Mouse (Mus musculus): ENCODE results near the gene Lcn5. TPM values are rescaled to one million over a fixed set of nuclear protein-coding genes. Genes with fewer than 3 reads are reported as not detected.

The Lcn5 gene
- polyA plus RNA-seq, 1 experiment from 2014 or later: not detected

DNA sequence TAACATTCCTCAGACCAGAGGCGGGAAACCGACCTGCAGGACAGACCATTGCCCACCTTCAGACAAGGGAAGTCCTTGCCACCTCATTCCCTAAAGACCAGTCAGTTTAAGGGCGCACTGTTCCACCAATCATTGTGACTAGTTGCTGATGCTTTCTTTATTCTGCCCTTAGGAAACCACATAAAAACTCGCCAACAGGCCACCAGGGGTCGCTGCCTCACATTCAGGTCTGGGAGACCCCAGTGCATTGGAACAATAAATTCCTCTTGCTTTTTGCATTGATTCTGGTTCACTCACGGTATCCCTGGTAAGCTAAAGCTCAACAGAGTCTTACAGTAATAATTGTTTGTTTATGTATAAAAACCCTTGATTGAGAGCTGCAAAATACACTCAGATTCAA, 17.9 kb upstream of the Lcn5 start:
- H3K36me3 ChIP-seq: no peaks in the 10 kb centered on the region
- H3K4me2 ChIP-seq: no peak overlapping the region
- H3K9ac ChIP-seq: no peak overlapping the region
- H3K9me3 ChIP-seq: no peaks in the 10 kb centered on the region
- no peak overlapping the region for H3K4me3 ChIP-seq (replicated peaks)
- WGBS: 13% methylated on average over 6 of the region's 6 CpGs
- ATAC-seq (ENCODE audit: insufficient read depth, low FRiP score, low read depth): no peak
- H3K4me1 ChIP-seq: no peaks in the 10 kb centered on the region
- no peaks in the 10 kb centered on the region for H3K27me3 ChIP-seq (replicated peaks)
- no peak overlapping the region for H3K27ac ChIP-seq

DNA sequence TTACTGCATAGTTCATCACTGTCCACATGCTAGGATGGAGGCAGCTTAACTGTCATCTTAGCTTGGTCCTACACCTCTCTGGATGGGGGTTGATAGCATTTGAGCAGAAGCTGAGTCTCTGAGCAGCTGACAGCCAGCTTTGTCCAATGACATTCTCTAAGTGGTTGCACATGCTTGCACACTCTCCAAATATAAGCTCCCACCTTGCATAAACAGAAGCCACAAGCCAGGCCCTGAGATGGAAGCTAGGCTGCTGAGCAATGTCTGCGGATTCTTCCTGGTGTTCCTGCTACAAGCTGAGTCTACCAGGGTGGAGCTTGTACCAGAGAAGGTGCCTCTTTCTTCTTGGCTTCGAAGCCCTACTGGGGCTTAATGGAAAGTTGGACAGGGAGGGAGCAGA, 4.8 kb upstream of the Lcn5 start, which contains the start of gene Lcn8:
Gene Lcn8 (plus strand): TSS at position 219 of the 400 bp plus-strand sequence.
- Histone ChIP-seq H3K4me1 (no peaks in the 10 kb centered on the region), H3K27ac (no peak within 1 kb of the TSS), H3K9me3 (no peaks in the 10 kb centered on the region), H3K9ac (no peak within 1 kb of the TSS), H3K27me3 (replicated peaks) (no peaks in the 10 kb centered on the region), H3K36me3 (no peaks in the 10 kb centered on the region), H3K4me2 (no peak within 1 kb of the TSS), H3K4me3 (replicated peaks) (no peak within 1 kb of the TSS)
- WGBS: 60% methylated on average over 2 of the region's 2 CpGs
- no peak for ATAC-seq (ENCODE audit: insufficient read depth, low FRiP score, low read depth)

DNA sequence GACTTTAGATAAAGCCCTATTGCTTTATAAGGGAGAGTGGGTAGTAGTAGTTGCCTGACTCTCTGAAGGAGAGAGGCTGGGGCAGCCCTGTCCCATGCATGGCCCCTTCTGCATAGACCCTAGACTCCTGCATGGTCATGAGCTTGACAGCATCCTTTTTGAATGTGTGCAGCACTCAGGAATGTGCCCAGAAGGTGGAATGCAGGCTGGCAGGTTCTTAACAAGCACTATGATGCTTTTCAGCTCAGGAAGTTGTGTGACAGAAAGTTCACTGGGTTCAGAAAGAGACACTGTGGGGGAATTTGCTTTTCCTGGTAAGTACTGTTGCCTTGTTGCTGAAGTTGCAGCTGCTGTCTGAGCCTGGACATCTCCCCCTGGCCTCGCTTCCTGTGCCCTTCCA, 3.2 kb upstream of the Lcn5 start:
- 32% methylated on average over 1 of the region's 1 CpGs for WGBS
- Histone ChIP-seq H3K27me3 (replicated peaks) (no peaks in the 10 kb centered on the region), H3K4me2 (no peak overlapping the region), H3K27ac (no peak overlapping the region), H3K4me1 (no peaks in the 10 kb centered on the region), H3K4me3 (replicated peaks) (no peak overlapping the region), H3K9me3 (no peaks in the 10 kb centered on the region), H3K36me3 (no peaks in the 10 kb centered on the region), H3K9ac (no peak overlapping the region)
- ATAC-seq (ENCODE audit: insufficient read depth, low FRiP score, low read depth): no peak

DNA sequence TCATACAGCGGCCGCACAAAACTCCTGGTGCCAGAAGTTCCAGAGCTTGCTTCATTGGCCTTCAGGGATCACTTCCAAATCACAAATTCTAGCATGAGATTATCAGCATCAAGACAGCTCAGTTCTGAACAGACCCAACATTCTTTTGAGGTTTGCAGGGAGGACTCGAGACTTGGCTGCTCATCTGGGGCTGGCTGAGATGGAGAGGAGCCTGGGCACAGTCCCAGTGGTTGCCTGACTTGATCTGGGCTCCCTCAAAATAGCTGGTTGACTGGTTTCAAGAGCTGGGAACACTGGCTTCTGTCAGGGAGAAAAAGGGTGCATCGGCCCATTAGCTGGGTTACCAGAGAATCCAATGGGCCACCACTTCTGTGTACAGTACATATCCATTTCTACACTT, 1.1 kb upstream of the Lcn5 start:
- no peaks in the 10 kb centered on the region for H3K27me3 ChIP-seq (replicated peaks)
- no peak overlapping the region for H3K4me2 ChIP-seq
- no peaks in the 10 kb centered on the region for H3K9me3 ChIP-seq
- H3K9ac ChIP-seq: no peak overlapping the region
- no peak for ATAC-seq (ENCODE audit: insufficient read depth, low FRiP score, low read depth)
- 85% methylated on average over 4 of the region's 4 CpGs for WGBS
- no peaks in the 10 kb centered on the region for H3K4me1 ChIP-seq
- H3K27ac ChIP-seq: no peak overlapping the region
- no peaks in the 10 kb centered on the region for H3K36me3 ChIP-seq
- H3K4me3 ChIP-seq (replicated peaks): no peak overlapping the region

DNA sequence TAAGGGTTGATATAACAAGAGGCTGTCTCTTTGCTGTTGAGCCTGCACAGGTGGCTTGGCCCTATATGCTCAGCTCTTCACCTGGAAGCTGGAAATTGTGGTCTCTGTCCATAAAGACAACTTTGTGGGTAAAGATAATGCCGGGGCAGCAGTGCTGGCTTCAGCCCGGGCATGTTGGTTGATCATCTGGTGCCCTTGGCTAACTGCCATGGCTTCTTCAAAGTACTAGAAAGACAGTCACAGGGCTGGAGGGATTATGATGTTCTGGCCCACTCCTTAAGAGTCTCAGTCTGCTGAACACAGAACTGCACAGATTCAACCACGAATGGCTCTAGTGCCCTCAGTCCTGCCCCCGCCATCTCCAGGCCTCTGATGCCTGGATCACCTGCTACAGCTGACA, 506 bp upstream of the Lcn5 start:
- H3K4me1 ChIP-seq: no peaks in the 10 kb centered on the region
- no peaks in the 10 kb centered on the region for H3K36me3 ChIP-seq
- 85% methylated on average over 4 of the region's 4 CpGs for WGBS
- no peaks in the 10 kb centered on the region for H3K27me3 ChIP-seq (replicated peaks)
- no peak overlapping the region for H3K4me2 ChIP-seq
- no peak overlapping the region for H3K27ac ChIP-seq
- H3K9ac ChIP-seq: no peak overlapping the region
- no peak for ATAC-seq (ENCODE audit: insufficient read depth, low FRiP score, low read depth)
- no peaks in the 10 kb centered on the region for H3K9me3 ChIP-seq
- no peak overlapping the region for H3K4me3 ChIP-seq (replicated peaks)

DNA sequence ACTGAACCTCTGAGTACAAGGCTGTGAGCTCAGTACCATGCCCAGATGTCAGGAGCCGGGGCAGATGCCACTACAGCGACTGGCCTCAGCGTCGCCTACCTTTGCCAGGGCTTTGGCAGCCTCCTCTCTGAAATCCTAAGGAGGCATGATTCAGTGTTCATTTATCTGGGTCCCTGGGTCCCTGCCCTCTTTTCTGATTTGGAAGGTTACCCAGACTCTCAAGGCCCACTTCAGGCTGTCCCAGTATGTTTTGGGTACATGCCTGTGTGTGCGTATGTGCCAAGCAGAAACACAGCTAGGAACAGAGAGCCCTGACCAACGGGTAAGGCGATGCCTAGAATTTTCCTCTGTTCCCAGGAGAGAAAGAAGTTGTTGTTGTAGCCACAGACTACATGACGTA, 2.5 kb downstream of the Lcn5 start:
- no peaks in the 10 kb centered on the region for H3K36me3 ChIP-seq
- H3K4me1 ChIP-seq: no peaks in the 10 kb centered on the region
- H3K4me3 ChIP-seq (replicated peaks): no peak overlapping the region
- H3K27me3 ChIP-seq (replicated peaks): no peaks in the 10 kb centered on the region
- no peak overlapping the region for H3K9ac ChIP-seq
- no peak for ATAC-seq (ENCODE audit: insufficient read depth, low FRiP score, low read depth)
- H3K27ac ChIP-seq: no peak overlapping the region
- WGBS: 86% methylated on average over 8 of the region's 8 CpGs
- no peak overlapping the region for H3K4me2 ChIP-seq
- no peaks in the 10 kb centered on the region for H3K9me3 ChIP-seq

DNA sequence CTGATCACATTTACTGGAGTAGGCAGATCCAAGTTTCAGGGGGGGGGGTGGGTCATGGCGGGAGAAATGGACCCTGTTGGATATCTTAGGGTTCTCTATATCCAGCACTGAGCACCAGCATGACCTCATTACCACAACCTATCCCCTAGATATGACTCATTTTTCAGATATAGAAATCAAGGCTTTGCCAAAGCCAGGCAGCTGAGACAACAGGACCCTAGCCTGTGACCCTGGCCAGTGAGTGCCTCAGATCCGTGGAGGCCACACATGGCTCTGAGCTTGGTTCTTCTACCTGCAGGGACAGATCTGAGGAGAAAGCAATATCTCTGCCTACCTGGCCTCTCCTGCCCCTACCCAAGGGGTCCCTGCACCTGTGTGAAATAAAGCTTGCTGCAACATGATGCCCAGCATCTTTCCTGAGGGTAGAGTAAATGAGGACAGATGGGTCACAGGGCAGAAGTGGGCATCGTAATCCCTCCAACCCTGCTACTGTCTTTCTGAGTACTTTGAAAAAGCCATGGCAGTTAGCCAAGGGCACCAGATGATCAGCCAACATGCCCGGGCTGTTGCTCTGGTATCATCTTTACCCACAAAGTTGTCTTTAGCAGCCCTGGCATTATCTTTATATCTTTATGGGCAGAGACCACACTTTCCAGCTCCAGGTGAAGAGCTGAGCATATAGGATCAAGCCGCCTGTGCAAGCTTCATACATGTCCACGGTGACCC, 3.7 kb downstream of the Lcn5 start:
- WGBS: 79% methylated on average over 6 of the region's 6 CpGs
- Histone ChIP-seq H3K9me3 (no peaks in the 10 kb centered on the region), H3K4me3 (replicated peaks) (no peak overlapping the region), H3K4me1 (no peaks in the 10 kb centered on the region), H3K27me3 (replicated peaks) (no peaks in the 10 kb centered on the region), H3K4me2 (no peak overlapping the region), H3K27ac (no peak overlapping the region), H3K9ac (no peak overlapping the region), H3K36me3 (no peaks in the 10 kb centered on the region)
- no peak for ATAC-seq (ENCODE audit: insufficient read depth, low FRiP score, low read depth)

DNA sequence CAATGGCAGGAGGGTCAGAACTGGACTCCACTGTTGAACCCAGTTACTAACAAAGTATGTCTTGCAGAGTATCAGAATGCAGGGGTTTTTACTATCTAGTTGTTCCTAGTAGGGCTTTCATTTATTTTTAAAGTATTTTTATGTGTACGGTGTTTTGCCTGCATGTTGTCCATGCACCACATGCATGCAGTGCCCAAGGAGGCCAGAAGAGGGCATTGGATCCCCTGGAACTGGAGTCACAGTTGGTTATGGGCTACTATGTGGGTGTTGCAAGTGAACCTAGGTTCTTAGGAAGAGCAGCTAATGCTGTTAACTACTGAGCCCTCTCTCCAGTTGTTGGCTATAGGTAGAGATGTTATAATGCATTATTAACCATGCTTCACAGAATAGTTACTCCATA, 5.8 kb downstream of the Lcn5 start:
- Histone ChIP-seq H3K27me3 (replicated peaks) (no peaks in the 10 kb centered on the region), H3K4me2 (no peak overlapping the region), H3K9ac (no peak overlapping the region), H3K36me3 (no peaks in the 10 kb centered on the region), H3K4me3 (replicated peaks) (no peak overlapping the region), H3K9me3 (no peaks in the 10 kb centered on the region), H3K4me1 (no peaks in the 10 kb centered on the region), H3K27ac (no peak overlapping the region)
- no peak for ATAC-seq (ENCODE audit: insufficient read depth, low FRiP score, low read depth)
- WGBS: 71% methylated on average over 1 of the region's 1 CpGs

DNA sequence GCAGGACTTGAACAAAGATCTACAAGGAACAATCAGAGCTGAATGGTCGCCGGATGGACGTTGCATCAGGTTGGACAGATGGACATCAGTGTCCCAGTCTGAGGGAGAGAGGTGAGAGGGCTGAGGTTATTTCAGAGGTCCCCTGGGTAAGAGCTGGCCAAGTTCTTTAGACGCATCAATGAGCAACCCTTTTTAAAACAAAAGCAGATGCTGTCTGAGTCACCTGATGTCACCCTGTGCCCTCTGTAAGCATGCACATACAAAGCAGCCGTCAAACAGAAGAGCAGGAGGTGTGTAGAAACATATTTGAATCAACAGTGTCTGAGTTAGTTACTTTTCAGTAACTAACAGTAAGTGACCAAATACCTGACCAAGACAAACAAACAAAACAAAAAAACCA, 6.4 kb downstream of the Lcn5 start:
- Histone ChIP-seq H3K4me3 (replicated peaks) (no peak overlapping the region), H3K27me3 (replicated peaks) (no peaks in the 10 kb centered on the region), H3K36me3 (no peaks in the 10 kb centered on the region), H3K4me2 (no peak overlapping the region), H3K9me3 (no peaks in the 10 kb centered on the region), H3K27ac (no peak overlapping the region), H3K9ac (no peak overlapping the region), H3K4me1 (no peaks in the 10 kb centered on the region)
- WGBS: 82% methylated on average over 5 of the region's 5 CpGs
- no peak for ATAC-seq (ENCODE audit: insufficient read depth, low FRiP score, low read depth)

DNA sequence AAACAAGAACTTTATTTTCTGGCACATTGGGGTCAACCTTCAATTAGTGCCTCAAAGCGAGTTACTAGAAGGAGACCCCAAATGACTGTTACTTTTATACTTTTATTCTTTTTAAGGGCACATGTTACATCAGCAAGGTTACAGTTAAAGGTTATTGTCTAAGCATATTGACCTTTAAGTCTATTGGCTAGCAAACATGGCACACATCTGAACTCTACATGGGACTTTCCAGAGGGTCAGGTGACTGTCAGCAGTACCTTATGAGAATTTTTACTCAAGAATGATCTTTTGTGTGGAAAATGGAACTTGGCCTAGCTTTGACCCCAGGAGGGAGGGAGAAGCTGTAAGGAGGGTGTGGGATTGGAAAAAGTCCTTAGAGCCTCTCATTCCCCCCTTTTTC, 8.8 kb downstream of the Lcn5 start:
- Histone ChIP-seq H3K9me3 (no peaks in the 10 kb centered on the region), H3K27me3 (replicated peaks) (no peaks in the 10 kb centered on the region), H3K4me3 (replicated peaks) (no peak overlapping the region), H3K4me1 (no peaks in the 10 kb centered on the region), H3K9ac (no peak overlapping the region), H3K4me2 (no peak overlapping the region), H3K27ac (no peak overlapping the region), H3K36me3 (no peaks in the 10 kb centered on the region)
- no peak for ATAC-seq (ENCODE audit: insufficient read depth, low FRiP score, low read depth)
- WGBS: 65% methylated on average over 1 of the region's 1 CpGs

DNA sequence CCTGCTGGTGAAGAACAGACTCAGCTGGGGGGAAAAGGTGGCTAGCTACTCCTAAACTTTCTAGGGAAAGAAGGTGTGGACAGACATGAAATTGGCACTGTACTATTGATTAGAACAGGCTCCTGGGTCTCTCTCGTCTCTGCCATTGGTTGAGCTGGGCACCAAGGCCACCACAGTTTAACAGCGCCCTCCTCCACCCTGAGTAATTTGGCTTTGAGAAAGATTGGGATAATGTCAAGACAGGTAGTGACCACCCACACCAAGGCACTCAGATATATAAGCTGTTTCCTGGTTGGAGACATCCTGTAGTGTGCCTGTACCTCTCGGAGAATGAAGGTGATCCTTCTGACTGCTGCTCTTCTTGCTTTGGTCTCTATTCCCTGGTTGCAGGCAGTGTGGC, 18.7 kb downstream of the Lcn5 start, which contains the start of gene Lcn6:
Gene Lcn6 (plus strand): TSS at position 301 of the 400 bp plus-strand sequence.
- Histone ChIP-seq H3K4me2 (no peak within 1 kb of the TSS), H3K36me3 (no peaks in the 10 kb centered on the region), H3K27ac (no peak within 1 kb of the TSS), H3K27me3 (replicated peaks) (no peaks in the 10 kb centered on the region), H3K9me3 (no peaks in the 10 kb centered on the region), H3K9ac (no peak within 1 kb of the TSS), H3K4me1 (no peaks in the 10 kb centered on the region), H3K4me3 (replicated peaks) (no peak within 1 kb of the TSS)
- ATAC-seq (ENCODE audit: insufficient read depth, low FRiP score, low read depth): no peak
- WGBS: 72% methylated on average over 3 of the region's 3 CpGs

DNA sequence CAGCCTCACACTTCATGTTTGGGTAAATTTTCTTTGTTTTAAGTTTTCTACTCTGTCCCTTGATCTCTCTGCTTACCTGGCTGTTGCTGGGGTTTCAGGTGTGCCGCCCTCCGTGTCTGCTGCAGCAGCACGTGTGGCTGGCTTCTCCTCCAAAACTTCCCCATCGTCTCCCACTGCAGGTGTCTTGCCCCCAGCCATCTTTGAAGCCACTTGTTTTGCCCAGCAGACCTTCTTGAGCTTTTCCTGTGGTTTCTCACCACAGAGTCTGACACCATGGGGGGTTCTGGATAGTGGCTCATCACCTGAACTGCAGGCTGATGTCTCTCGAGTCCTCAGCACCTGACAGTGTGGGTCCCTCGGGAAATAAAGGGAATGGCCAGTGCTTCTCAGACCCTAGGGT, 21.8 kb downstream of the Lcn5 start:
- Histone ChIP-seq H3K9ac (no peak overlapping the region), H3K36me3 (no peaks in the 10 kb centered on the region), H3K27me3 (replicated peaks) (no peaks in the 10 kb centered on the region), H3K9me3 (no peaks in the 10 kb centered on the region), H3K4me2 (no peak overlapping the region), H3K4me3 (replicated peaks) (no peak overlapping the region), H3K4me1 (no peaks in the 10 kb centered on the region), H3K27ac (no peak overlapping the region)
- ATAC-seq (ENCODE audit: insufficient read depth, low FRiP score, low read depth): no peak
- WGBS: 78% methylated on average over 6 of the region's 6 CpGs

DNA sequence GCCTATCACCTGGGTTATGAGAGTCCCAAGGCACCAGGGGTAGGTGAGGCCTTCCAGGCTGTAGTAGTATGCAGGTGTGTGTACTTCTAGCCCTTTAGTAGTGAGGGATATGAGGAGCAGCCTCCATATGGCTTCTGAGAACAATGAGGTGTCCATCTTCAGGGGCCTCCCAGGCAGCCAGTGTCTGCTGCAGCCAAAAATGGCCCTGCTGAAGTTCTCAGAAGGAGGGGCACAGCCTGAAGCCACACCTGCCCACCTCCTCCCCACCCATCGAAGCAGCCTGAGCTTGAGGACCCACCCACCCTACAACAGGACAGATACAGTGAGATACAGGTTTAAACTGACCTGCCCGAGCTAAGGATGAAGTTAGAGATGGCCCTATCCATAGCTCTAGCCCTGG, 24.7 kb downstream of the Lcn5 start, which contains the start of gene Lcn10:
Gene Lcn10 (plus strand): TSS at position 301 of the 400 bp plus-strand sequence.
- Histone ChIP-seq H3K36me3 (no peaks in the 10 kb centered on the region), H3K9me3 (no peaks in the 10 kb centered on the region), H3K4me1 (no peaks in the 10 kb centered on the region), H3K9ac (no peak within 1 kb of the TSS), H3K4me3 (replicated peaks) (no peak within 1 kb of the TSS), H3K27me3 (replicated peaks) (no peaks in the 10 kb centered on the region), H3K4me2 (no peak within 1 kb of the TSS), H3K27ac (no peak within 1 kb of the TSS)
- no peak for ATAC-seq (ENCODE audit: insufficient read depth, low FRiP score, low read depth)
- whole genome bisulfite sequencing: 73% methylated on average over 2 of the region's 2 CpGs
